Mouse (Mus musculus) G1E (cell line): ENCODE results near the gene Zdhhc8. TPM values are rescaled to one million over a fixed set of nuclear protein-coding genes. Genes with fewer than 3 reads are reported as not detected.

ENCODE experiments used
- ATAC-seq: 2 replicates; pipeline ENCODE4 v1.8.0; 2016; ENCODE audit warnings: mild to moderate bottlenecking; ENCODE audit not compliant: insufficient number of reproducible peaks, poor library complexity, low FRiP score, severe bottlenecking; ENCODE audit errors: extremely low read depth
- DNase-seq: peaks from one replicate; pipeline ENCODE4 v3.0.0; 2012; ENCODE audit warnings: low spot score
- H3K27me3 ChIP-seq: 2 replicates; pipeline ENCODE4 v1.6.1; 2012; ENCODE audit warnings: mild to moderate bottlenecking, low read length, inconsistent platforms; ENCODE audit not compliant: insufficient read depth
- H3K36me3 ChIP-seq: replicated peaks from 2 replicates; pipeline ENCODE3; 2012; ENCODE audit warnings: mild to moderate bottlenecking, inconsistent platforms
- H3K4me1 ChIP-seq: 2 replicates; pipeline ENCODE4 v1.6.1; 2012; ENCODE audit warnings: low read depth, low read length, inconsistent platforms, mixed read lengths; ENCODE audit not compliant: insufficient read depth
- H3K4me3 ChIP-seq: 2 replicates; pipeline ENCODE4 v1.5.1; 2012; ENCODE audit warnings: low read depth, mild to moderate bottlenecking, inconsistent platforms, low read length, moderate library complexity, mixed read lengths
- H3K9me3 ChIP-seq: replicated peaks from 2 replicates; pipeline ENCODE4 v1.6.1; 2012; ENCODE audit warnings: inconsistent platforms
- CTCF ChIP-seq: IDR thresholded peaks from 2 replicates; pipeline ENCODE4 v1.5.1; 2012; ENCODE audit warnings: low read depth, low read length, inconsistent platforms, mixed read lengths
- GATA1 ChIP-seq: IDR thresholded peaks from 2 replicates; pipeline ENCODE4 v1.6.1; 2012; ENCODE audit warnings: borderline replicate concordance, low read length, inconsistent platforms, mixed read lengths
- GATA2 ChIP-seq: IDR thresholded peaks from 2 replicates; pipeline ENCODE4 v1.6.1; 2012; ENCODE audit warnings: low read depth, low read length, inconsistent platforms, borderline replicate concordance
- POLR2AphosphoS5 ChIP-seq: IDR thresholded peaks from 2 replicates; pipeline ENCODE4 v1.6.1; 2012; ENCODE audit warnings: low read depth, low read length, inconsistent platforms; ENCODE audit not compliant: insufficient replicate concordance
- TAL1 ChIP-seq: conservative IDR thresholded peaks from 2 replicates; pipeline ENCODE4 v1.6.1; 2012; ENCODE audit warnings: low read depth, low read length, inconsistent platforms, mixed read lengths
- polyA plus RNA-seq: library from polyadenylated mRNA; stranded (reverse); fragments of >175 nt; gene quantifications from 2 replicates; pipeline ENCODE4 v1.2.3, GENCODE M21; 2012
- total RNA-seq, 2 experiments: library from RNA; stranded (forward) in 1 of 2; stranded (reverse) in 1 of 2; fragments of 200-1000 nt in 1 of 2; fragments of >200 nt in 1 of 2; fragmentation: Nextera tagmentation in 1 of 2; gene quantifications; 2 replicates each; pipeline ENCODE4 v1.2.3; 2014 to 2017

Gene Zdhhc8
- total and polyA plus RNA-seq, 3 experiments, result 0.45 to 4.7 (median 0.71) TPM

- peaks cover 32% of the 10 kb centered on the region for H3K36me3 ChIP-seq
- TF ChIP-seq TAL1 (no peak), GATA2 (no peak), POLR2AphosphoS5 (no peak), GATA1 (no peak), CTCF (no peak)
- no peak for DNase-seq
- no peak overlapping the region for H3K4me3 ChIP-seq
- no peak for ATAC-seq
- H3K27me3 ChIP-seq, result peaks cover 64% of the 10 kb centered on the region
- peaks cover 25% of the 10 kb centered on the region for H3K4me1 ChIP-seq
- H3K9me3 ChIP-seq, result no peaks in the 10 kb centered on the region
These were observed 1.5 kb downstream of the Zdhhc8 start for GRCm38 (mm10) chr16:18233451-18233850.

GRCm38 (mm10) chr16:18231451-18231850, 3.5 kb downstream of the Zdhhc8 start:
- Histone ChIP-seq H3K4me1 (peaks cover 15% of the 10 kb centered on the region), H3K27me3 (peaks cover 79% of the 10 kb centered on the region), H3K4me3 (no peak overlapping the region), H3K9me3 (no peaks in the 10 kb centered on the region), H3K36me3 (peaks cover 12% of the 10 kb centered on the region)
- TF ChIP-seq TAL1 (no peak), GATA1 (no peak), POLR2AphosphoS5 (no peak), GATA2 (no peak), CTCF (no peak)
- ATAC-seq (no peak), DNase-seq (no peak)

GRCm38 (mm10) chr16:18231047-18231446, 3.9 kb downstream of the Zdhhc8 start:
- ATAC-seq (no peak), DNase-seq (no peak)
- Histone ChIP-seq H3K36me3 (peaks cover 8% of the 10 kb centered on the region), H3K9me3 (no peaks in the 10 kb centered on the region), H3K4me1 (peaks cover 14% of the 10 kb centered on the region), H3K4me3 (no peak overlapping the region), H3K27me3 (peaks cover 75% of the 10 kb centered on the region)
- TF ChIP-seq GATA2 (no peak), TAL1 (no peak), POLR2AphosphoS5 (no peak), GATA1 (no peak), CTCF (no peak)

- Histone ChIP-seq H3K4me1 (peaks cover 13% of the 10 kb centered on the region), H3K9me3 (no peaks in the 10 kb centered on the region), H3K36me3 (peaks cover 4% of the 10 kb centered on the region), H3K27me3 (peaks cover 72% of the 10 kb centered on the region), H3K4me3 (no peak overlapping the region)
- ATAC-seq (no peak), DNase-seq (no peak)
- TF ChIP-seq GATA1, result no peak
- TF ChIP-seq TAL1, result no peak
These were observed 4.3 kb downstream of the Zdhhc8 start for GRCm38 (mm10) chr16:18230617-18231016.

- Histone ChIP-seq H3K4me1 (peaks cover 4% of the 10 kb centered on the region), H3K27me3 (peaks cover 69% of the 10 kb centered on the region), H3K9me3 (no peaks in the 10 kb centered on the region), H3K4me3 (no peak overlapping the region), H3K36me3 (no peaks in the 10 kb centered on the region)
- DNase-seq (no peak), ATAC-seq (no peak)
- no peak for TF ChIP-seq TAL1
These were observed 5.3 kb downstream of the Zdhhc8 start for GRCm38 (mm10) chr16:18229622-18230021.

- H3K27me3 ChIP-seq, result peaks cover 67% of the 10 kb centered on the region
- H3K9me3 ChIP-seq, result no peaks in the 10 kb centered on the region
- no peak for DNase-seq
- no peaks in the 10 kb centered on the region for H3K36me3 ChIP-seq
- TF ChIP-seq CTCF (no peak), TAL1 (no peak), POLR2AphosphoS5 (no peak), GATA1 (no peak), GATA2 (no peak)
- H3K4me3 ChIP-seq, result no peak overlapping the region
- no peak for ATAC-seq
- H3K4me1 ChIP-seq, result no peaks in the 10 kb centered on the region
These were observed 6.1 kb downstream of the Zdhhc8 start for GRCm38 (mm10) chr16:18228856-18229255.

GRCm38 (mm10) chr16:18227897-18228422, 7.0 kb downstream of the Zdhhc8 start:
- no peak overlapping the region for H3K4me3 ChIP-seq
- no peaks in the 10 kb centered on the region for H3K36me3 ChIP-seq
- no peak for DNase-seq
- peaks cover 64% of the 10 kb centered on the region for H3K27me3 ChIP-seq
- H3K9me3 ChIP-seq, result no peaks in the 10 kb centered on the region
- no peak for ATAC-seq
- no peaks in the 10 kb centered on the region for H3K4me1 ChIP-seq
- TF ChIP-seq GATA1 (no peak), CTCF (no peak), POLR2AphosphoS5 (no peak), TAL1 (no peak), GATA2 (no peak)
